Mouse (Mus musculus) forebrain, embryonic 16.5 days (tissue): ENCODE measurements around the gene Plekhb2. TPM values are rescaled to one million over a fixed set of nuclear protein-coding genes. Genes with fewer than 3 reads are reported as not detected.

Experiments
- ATAC-seq: fragments of 200-750 bp; cut with Nextera tagmentation; 2 replicates; pipeline ENCODE4 v1.8.0; 2017; ENCODE audit warnings: mild to moderate bottlenecking, moderate library complexity
- H3K27ac ChIP-seq: fragments of 300-500 bp; sonication (generic); 2 replicates; pipeline ENCODE4 v1.5.1; 2014; ENCODE audit warnings: low read length, control low read depth
- H3K27me3 ChIP-seq: fragments of 300-500 bp; sonication (generic); replicated peaks from 2 replicates; pipeline ENCODE4 v1.6.1; 2014; ENCODE audit warnings: low read length; ENCODE audit not compliant: control insufficient read depth, insufficient read depth
- H3K36me3 ChIP-seq: fragments of 300-500 bp; sonication (generic); 2 replicates; pipeline ENCODE4 v1.6.1; 2014; ENCODE audit not compliant: control insufficient read depth, insufficient read depth
- H3K4me1 ChIP-seq: fragments of 300-500 bp; sonication (generic); replicated peaks from 2 replicates; pipeline ENCODE4 v1.6.1; 2014; ENCODE audit warnings: low read length; ENCODE audit not compliant: control insufficient read depth, insufficient read depth
- H3K4me2 ChIP-seq: fragments of 300-500 bp; sonication (generic); 2 replicates; pipeline ENCODE4 v1.6.1; 2014; ENCODE audit warnings: mild to moderate bottlenecking, low read length, control low read depth
- H3K4me3 ChIP-seq: fragments of 300-500 bp; sonication (generic); replicated peaks from 2 replicates; pipeline ENCODE4 v1.5.1; 2014; ENCODE audit warnings: mild to moderate bottlenecking, low read length, control low read depth
- H3K9ac ChIP-seq: fragments of 300-500 bp; sonication (generic); replicated peaks from 2 replicates; pipeline ENCODE4 v1.6.1; 2014; ENCODE audit warnings: low read depth, low read length, control low read depth
- H3K9me3 ChIP-seq: fragments of 300-500 bp; sonication (generic); 2 replicates; pipeline ENCODE4 v1.6.1; 2016; ENCODE audit warnings: low read length; ENCODE audit not compliant: control insufficient read depth
- WGBS: fragments of 180-500 bp; shearing (Covaris S2); extraction: QIAGEN DNeasy Blood & Tissue Kit; methylation state at CpG from one replicate; pipeline ENCODE4 v1.1.7; 2014; 5-methylcytosine and 5-hydroxymethylcytosine counted together
- polyA plus RNA-seq: library from polyadenylated mRNA; unstranded; fragments of >200 nt; fragmentation: Nextera tagmentation; extraction: Ambion mirVana; gene quantifications from 2 replicates; pipeline ENCODE4 v1.2.1, GENCODE M21; 2015

The Plekhb2 gene
- polyA plus RNA-seq, 1 experiment from 2014 or later: 73.9 TPM

- Histone ChIP-seq H3K36me3 (peaks cover 9% of the 10 kb centered on the region; the same call in 1 of the 2 replicates), H3K4me1 (no peaks in the 10 kb centered on the region), H3K27ac (no peak overlapping the region), H3K9me3 (no peaks in the 10 kb centered on the region), H3K9ac (no peak overlapping the region), H3K27me3 (no peaks in the 10 kb centered on the region), H3K4me2 (no peak overlapping the region), H3K4me3 (no peak overlapping the region)
- 92% methylated on average over 3 of the region's 3 CpGs for WGBS
- no peak for ATAC-seq
Observed at GRCm38 (mm10) chr1:34859761-34860160, 10.0 kb downstream of the Plekhb2 start.

GRCm38 (mm10) chr1:34860205-34860604 lies 10.4 kb downstream of the Plekhb2 start:
- Histone ChIP-seq H3K4me3 (no peak overlapping the region), H3K27me3 (no peaks in the 10 kb centered on the region), H3K4me1 (no peaks in the 10 kb centered on the region), H3K9ac (no peak overlapping the region), H3K27ac (no peak overlapping the region), H3K4me2 (no peak overlapping the region), H3K9me3 (no peaks in the 10 kb centered on the region), H3K36me3 (peaks cover 9% of the 10 kb centered on the region; the same call in 1 of the 2 replicates)
- no peak for ATAC-seq
- WGBS: 91% methylated on average over 7 of the region's 7 CpGs

DNA sequence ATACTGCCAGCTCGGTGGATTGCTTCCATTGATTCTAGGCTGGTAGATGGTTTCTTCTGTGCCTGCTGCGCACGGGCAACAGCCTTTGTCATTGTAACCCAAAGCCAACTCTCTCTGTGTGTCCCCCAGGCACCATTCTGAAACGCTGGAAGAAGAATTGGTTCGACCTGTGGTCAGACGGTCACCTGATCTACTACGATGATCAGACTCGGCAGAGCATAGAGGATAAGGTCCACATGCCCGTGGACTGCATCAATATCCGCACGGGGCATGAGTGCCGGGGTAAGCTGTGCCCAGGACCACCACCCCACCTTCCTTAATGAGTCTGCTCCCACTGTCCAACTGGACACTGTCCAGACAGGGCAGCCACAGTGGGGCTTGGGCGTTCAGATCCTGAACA lies 13.1 kb downstream of the Plekhb2 start:
- peaks cover 9% of the 10 kb centered on the region; the same call in 1 of the 2 replicates for H3K36me3 ChIP-seq
- no peaks in the 10 kb centered on the region for H3K9me3 ChIP-seq
- no peak overlapping the region for H3K4me3 ChIP-seq
- H3K4me2 ChIP-seq: no peak overlapping the region
- 98% methylated on average over 13 of the region's 13 CpGs for WGBS
- H3K9ac ChIP-seq: no peak overlapping the region
- H3K4me1 ChIP-seq: no peaks in the 10 kb centered on the region
- ATAC-seq: no peak
- H3K27ac ChIP-seq: no peak overlapping the region
- no peaks in the 10 kb centered on the region for H3K27me3 ChIP-seq

- Histone ChIP-seq H3K36me3 (peaks cover 9% of the 10 kb centered on the region; the same call in 1 of the 2 replicates), H3K4me2 (no peak overlapping the region), H3K4me3 (no peak overlapping the region), H3K4me1 (no peaks in the 10 kb centered on the region), H3K9me3 (no peaks in the 10 kb centered on the region), H3K9ac (no peak overlapping the region), H3K27ac (no peak overlapping the region), H3K27me3 (no peaks in the 10 kb centered on the region)
- 83% methylated on average over 7 of the region's 7 CpGs for WGBS
- no peak for ATAC-seq
Observed at GRCm38 (mm10) chr1:34863323-34863722, 13.5 kb downstream of the Plekhb2 start.

- Histone ChIP-seq H3K36me3 (peaks cover 10% of the 10 kb centered on the region; the same call in 1 of the 2 replicates), H3K27me3 (no peaks in the 10 kb centered on the region), H3K4me3 (no peak overlapping the region), H3K4me1 (no peaks in the 10 kb centered on the region), H3K9me3 (no peaks in the 10 kb centered on the region), H3K4me2 (no peak overlapping the region), H3K9ac (no peak overlapping the region), H3K27ac (no peak overlapping the region)
- ATAC-seq: no peak
- WGBS: 93% methylated on average over 7 of the region's 7 CpGs
Observed at GRCm38 (mm10) chr1:34864243-34864642, 14.5 kb downstream of the Plekhb2 start.

DNA sequence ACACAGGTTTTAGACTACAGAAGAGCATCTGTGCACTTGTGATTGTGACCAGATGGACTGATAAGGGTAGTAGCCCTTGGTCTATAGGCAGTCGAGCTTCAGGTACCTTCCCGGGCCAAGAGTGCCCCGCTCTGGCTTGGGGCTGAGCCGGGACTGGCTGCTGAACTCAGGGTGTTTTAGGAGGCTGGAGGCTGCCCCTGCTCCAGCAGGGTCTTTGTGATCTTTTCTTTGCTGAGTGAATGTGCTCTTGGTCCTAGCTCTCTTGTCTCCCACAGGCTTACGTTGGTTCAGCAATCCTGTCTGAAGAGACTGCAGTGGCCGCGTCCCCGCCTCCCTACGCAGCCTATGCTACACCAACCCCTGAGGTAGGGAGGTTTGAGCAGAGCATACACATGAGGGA lies 16.1 kb downstream of the Plekhb2 start:
- Histone ChIP-seq H3K27ac (no peak overlapping the region), H3K4me1 (no peaks in the 10 kb centered on the region), H3K9ac (no peak overlapping the region), H3K4me2 (no peak overlapping the region), H3K36me3 (peaks cover 20% of the 10 kb centered on the region), H3K27me3 (no peaks in the 10 kb centered on the region), H3K9me3 (no peaks in the 10 kb centered on the region), H3K4me3 (no peak overlapping the region)
- ATAC-seq: no peak
- WGBS: 84% methylated on average over 9 of the region's 9 CpGs

DNA sequence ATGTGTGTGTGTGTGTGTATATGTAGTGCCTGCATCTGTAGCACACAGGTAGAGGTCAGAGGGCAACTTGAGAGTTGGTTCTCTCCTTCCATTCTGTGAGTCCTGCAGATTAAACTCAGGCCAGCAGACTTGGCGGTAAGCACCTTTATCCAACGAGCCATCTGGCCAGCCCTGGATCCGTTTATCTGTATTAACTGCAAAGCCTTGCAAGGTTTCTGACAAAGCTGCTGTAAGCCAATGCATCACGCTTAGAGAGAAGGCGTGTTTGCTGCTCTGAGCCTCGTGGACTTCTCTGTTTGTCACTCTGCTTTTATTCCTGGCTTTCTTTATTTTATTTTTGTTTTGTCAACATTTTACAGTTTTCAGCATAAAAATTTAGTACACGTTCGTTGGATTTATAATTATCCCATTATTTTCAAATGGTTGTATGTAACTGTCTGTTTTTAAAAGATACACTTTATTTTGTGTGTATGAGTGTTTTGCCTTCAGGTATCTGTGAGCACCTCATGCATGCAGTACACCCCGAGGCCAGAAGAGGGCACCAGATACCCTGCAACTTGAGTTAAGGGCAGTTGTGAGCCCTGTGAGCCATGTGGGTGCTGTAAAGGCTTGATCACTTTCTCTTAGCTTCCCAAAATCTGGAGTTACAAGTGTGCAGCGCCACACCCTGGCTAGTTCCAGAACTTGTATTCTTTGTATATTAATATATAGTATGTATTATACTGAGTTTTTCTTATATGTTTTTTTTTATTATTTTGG lies 17.2 kb downstream of the Plekhb2 start:
- Histone ChIP-seq H3K36me3 (peaks cover 25% of the 10 kb centered on the region), H3K4me2 (no peak overlapping the region), H3K4me1 (no peaks in the 10 kb centered on the region), H3K27me3 (no peaks in the 10 kb centered on the region), H3K4me3 (no peak overlapping the region), H3K9me3 (no peaks in the 10 kb centered on the region), H3K9ac (no peak overlapping the region), H3K27ac (no peak overlapping the region)
- 48% methylated on average over 10 of the region's 10 CpGs for WGBS
- ATAC-seq: peak; percentile 78

DNA sequence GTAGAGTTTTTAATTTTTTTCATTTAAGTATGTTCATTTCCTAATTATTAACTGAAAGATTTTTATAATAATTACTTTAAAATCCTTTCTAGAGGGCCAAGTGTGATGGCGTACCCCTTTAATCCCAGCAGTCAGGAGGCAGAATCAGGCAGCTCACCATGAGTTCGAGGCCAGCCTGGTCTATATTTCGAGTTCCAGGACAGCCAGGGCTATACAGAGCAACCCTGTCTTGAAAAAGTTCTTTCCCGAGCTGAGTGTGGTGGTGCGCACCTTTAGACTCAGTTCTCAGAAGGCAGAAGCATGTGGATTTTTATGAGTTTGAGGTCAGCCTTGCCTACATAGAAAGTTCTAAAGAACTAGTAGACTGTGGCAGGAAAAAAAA lies 17.8 kb downstream of the Plekhb2 start:
- Histone ChIP-seq H3K9me3 (no peaks in the 10 kb centered on the region), H3K9ac (no peak overlapping the region), H3K4me1 (no peaks in the 10 kb centered on the region), H3K4me2 (no peak overlapping the region), H3K36me3 (peaks cover 26% of the 10 kb centered on the region), H3K27ac (no peak overlapping the region), H3K27me3 (no peaks in the 10 kb centered on the region), H3K4me3 (no peak overlapping the region)
- WGBS: 92% methylated on average over 5 of the region's 5 CpGs
- no peak for ATAC-seq

DNA sequence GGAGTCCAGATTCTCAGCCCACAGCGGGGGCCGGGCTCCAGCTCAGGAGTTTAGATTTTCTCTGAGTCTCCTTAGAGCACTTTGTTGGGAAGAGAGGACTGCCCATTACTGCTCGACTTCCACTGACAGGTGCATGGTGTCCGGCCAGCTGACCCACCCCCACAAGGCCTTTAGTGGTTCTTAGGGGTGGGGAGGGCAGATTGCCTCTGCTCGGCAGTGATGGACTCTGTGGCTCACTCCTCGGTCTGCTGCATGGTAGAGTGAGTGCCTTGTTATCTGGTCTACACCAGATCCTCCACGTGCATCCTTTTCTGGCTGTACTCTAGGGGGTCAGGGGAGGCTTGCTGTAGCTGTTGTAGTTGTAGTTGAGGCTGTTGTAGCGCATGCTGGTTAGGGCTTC lies 18.6 kb downstream of the Plekhb2 start:
- Histone ChIP-seq H3K27me3 (no peaks in the 10 kb centered on the region), H3K4me1 (no peaks in the 10 kb centered on the region), H3K36me3 (peaks cover 22% of the 10 kb centered on the region), H3K4me2 (no peak overlapping the region), H3K27ac (no peak overlapping the region), H3K9me3 (no peaks in the 10 kb centered on the region), H3K4me3 (no peak overlapping the region), H3K9ac (no peak overlapping the region)
- WGBS: 92% methylated on average over 8 of the region's 8 CpGs
- no peak for ATAC-seq
